Mouse (Mus musculus) urinary bladder, postnatal 14 days (tissue): ENCODE measurements around the gene Usp27x.

ENCODE experiments used
- DNase-seq: peaks from one replicate; pipeline ENCODE4 v3.0.0; 2021; ENCODE audit warnings: low spot score

The Usp27x gene

GRCm38 (mm10) chrX:7375716-7376480 is at the start of gene Usp27x:
Gene Usp27x (minus strand): TSS chrX:7375830.
- DNase-seq: peak; percentile 80

GRCm38 (mm10) chrX:7422691-7423111 is 47.1 kb upstream of the Usp27x start:
- peak; percentile 74 for DNase-seq

- DNase-seq: no peak
Observed at GRCm38 (mm10) chrX:7422166-7422565, 46.5 kb upstream of the Usp27x start.

GRCm38 (mm10) chrX:7421016-7421415 is 45.4 kb upstream of the Usp27x start:
- DNase-seq: peak; percentile 70

- no peak for DNase-seq
Observed at GRCm38 (mm10) chrX:7416178-7416871, 40.7 kb upstream of the Usp27x start.

- DNase-seq: no peak
Observed at GRCm38 (mm10) chrX:7415308-7415707, 39.7 kb upstream of the Usp27x start.

- DNase-seq: no peak
Observed at GRCm38 (mm10) chrX:7412239-7413033, 36.8 kb upstream of the Usp27x start.

- peak; percentile 2 for DNase-seq
Observed at GRCm38 (mm10) chrX:7376586-7376985, 956 bp upstream of the Usp27x start.

DNA sequence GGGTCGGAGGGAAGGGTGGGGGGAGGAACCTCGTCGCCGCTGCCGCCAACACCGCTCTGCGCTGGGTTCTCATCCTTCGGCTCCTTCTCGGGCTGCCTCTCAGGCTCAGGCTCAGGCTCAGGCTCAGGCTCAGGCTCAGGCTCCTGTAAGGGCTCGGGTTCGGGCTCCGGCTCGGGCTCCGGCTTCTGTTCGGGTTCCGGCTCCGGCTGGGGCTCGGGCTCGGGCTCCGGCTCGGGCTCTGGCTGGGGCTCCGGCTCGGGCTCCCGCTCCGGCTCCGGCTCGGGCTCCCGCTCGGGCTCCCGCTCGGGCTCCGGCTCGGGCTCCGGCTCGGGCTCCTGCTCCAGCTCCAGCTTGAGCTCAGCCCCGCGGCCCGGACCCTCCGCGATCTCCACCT is 311 bp downstream of the Usp27x start:
- DNase-seq: no peak

DNA sequence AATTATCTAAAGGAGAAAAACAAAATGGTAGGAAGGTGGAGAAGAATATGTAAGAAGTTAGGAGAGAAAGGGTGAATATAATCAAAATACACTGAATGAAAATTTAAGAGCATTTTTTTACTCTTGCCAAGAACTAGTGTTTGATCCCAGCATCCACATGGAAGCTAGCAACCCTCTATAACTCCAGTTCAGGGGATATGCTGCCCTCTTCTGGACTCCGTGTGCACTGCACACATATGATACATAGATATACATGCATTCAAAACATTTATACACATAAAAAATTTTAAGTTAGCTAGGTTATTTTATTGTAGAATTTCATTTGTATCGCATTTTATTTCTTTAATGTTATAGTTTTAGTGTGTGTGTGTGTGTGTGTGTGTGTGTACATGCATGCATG is 50.2 kb downstream of the Usp27x start:
- DNase-seq: no peak

DNA sequence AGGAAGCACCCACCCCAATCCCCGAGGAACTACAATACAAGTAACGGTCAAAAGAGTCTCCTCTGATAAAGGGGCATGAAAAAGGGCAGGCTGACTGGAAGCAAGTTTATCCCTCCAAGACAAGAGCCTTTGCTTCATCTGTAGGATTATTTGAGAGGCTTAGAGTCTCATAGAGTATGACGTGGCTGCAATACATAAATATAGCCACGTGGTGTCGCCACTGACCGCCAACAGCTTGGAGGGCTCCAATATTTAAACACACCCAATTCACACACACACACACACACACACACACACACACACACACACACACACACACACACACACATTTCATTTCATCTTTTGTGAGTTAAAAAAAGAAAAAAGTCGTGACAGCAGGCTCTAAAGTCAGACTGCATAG is 53.3 kb downstream of the Usp27x start:
- DNase-seq: peak; percentile 55
